Mouse (Mus musculus) midbrain, postnatal 0 days (tissue): ENCODE results near the gene Krtap2-4. TPM values are rescaled to one million over a fixed set of nuclear protein-coding genes. Genes with fewer than 3 reads are reported as not detected.
"Not testable (repeated sequence)": the region's sequence is repeated elsewhere in the genome, so short reads cannot be mapped to it uniquely, and the experiment has no call there.

Experiments used
- ATAC-seq: fragments of 200-750 bp; cut with Nextera tagmentation; 2 replicates; pipeline ENCODE4 v1.8.0; 2017; ENCODE audit warnings: moderate number of reproducible peaks, mild to moderate bottlenecking, moderate TSS enrichment, moderate library complexity; ENCODE audit not compliant: low FRiP score
- DNase-seq: peaks from one replicate; pipeline ENCODE4 v3.0.0-alpha.2; 2015; ENCODE audit warnings: low spot score
- H3K27ac ChIP-seq: fragments of 300-500 bp; sonication (generic); 2 replicates; pipeline ENCODE4 v1.5.1; 2014; ENCODE audit warnings: low read depth, mild to moderate bottlenecking, low read length, mixed read lengths
- H3K27me3 ChIP-seq: fragments of 300-500 bp; sonication (generic); 2 replicates; pipeline ENCODE4 v1.6.1; 2014; ENCODE audit warnings: low read length, control low read depth, mixed read lengths; ENCODE audit not compliant: insufficient read depth
- H3K36me3 ChIP-seq: fragments of 300-500 bp; sonication (generic); 2 replicates; pipeline ENCODE4 v1.6.1; 2014; ENCODE audit warnings: low read length, control low read depth, mixed read lengths; ENCODE audit not compliant: insufficient read depth
- H3K4me1 ChIP-seq: fragments of 300-500 bp; sonication (generic); 2 replicates; pipeline ENCODE4 v1.6.1; 2014; ENCODE audit warnings: mild to moderate bottlenecking, control low read depth, antibody characterized with exemption, low read length, mixed read lengths; ENCODE audit not compliant: insufficient read depth
- H3K4me2 ChIP-seq: fragments of 300-500 bp; sonication (generic); 2 replicates; pipeline ENCODE4 v1.6.1; 2014; ENCODE audit warnings: low read depth, mild to moderate bottlenecking, low read length, mixed read lengths; ENCODE audit not compliant: poor library complexity, severe bottlenecking
- H3K4me3 ChIP-seq: fragments of 300-500 bp; sonication (generic); 2 replicates; pipeline ENCODE4 v1.5.1; 2014; ENCODE audit warnings: low read depth, mild to moderate bottlenecking, low read length, moderate library complexity
- H3K9ac ChIP-seq: fragments of 300-500 bp; sonication (generic); replicated peaks from 2 replicates; pipeline ENCODE4 v1.6.1; 2014; ENCODE audit warnings: mild to moderate bottlenecking, low read length, moderate library complexity, mixed read lengths; ENCODE audit not compliant: poor library complexity, severe bottlenecking
- H3K9me3 ChIP-seq: fragments of 300-500 bp; sonication (generic); 2 replicates; pipeline ENCODE4 v1.6.1; 2016; ENCODE audit warnings: low read length, control low read depth
- CTCF ChIP-seq: IDR thresholded peaks from 2 replicates; pipeline ENCODE4 v1.5.1; 2016; ENCODE audit warnings: antibody characterized with exemption, mild to moderate bottlenecking
- WGBS: fragments of 180-500 bp; shearing (Covaris S2); extraction: QIAGEN DNeasy Blood & Tissue Kit; methylation state at CpG from one replicate; pipeline ENCODE4 v1.1.7; 2014; 5-methylcytosine and 5-hydroxymethylcytosine counted together
- polyA plus RNA-seq: library from polyadenylated mRNA; unstranded; fragments of >200 nt; fragmentation: Nextera tagmentation; extraction: Ambion mirVana; gene quantifications from 2 replicates; pipeline ENCODE4 v1.2.1, GENCODE M21; 2015
- total RNA-seq: library from RNA; depleted of rRNA; stranded (reverse); fragments of >200 nt; gene quantifications from 2 replicates; pipeline ENCODE4 v1.2.3, GENCODE M21; 2014

Gene Krtap2-4
- total and polyA plus RNA-seq, 2 experiments from 2014 or later = not detected

GRCm38 (mm10) chr11:99646444-99646843, 31.8 kb upstream of the Krtap2-4 start:
- no peaks in the 10 kb centered on the region for H3K27me3 ChIP-seq

GRCm38 (mm10) chr11:99644351-99644750, 29.7 kb upstream of the Krtap2-4 start:
- ATAC-seq (no peak), DNase-seq (peak; percentile 31)
- Histone ChIP-seq H3K4me3 (no peak overlapping the region), H3K4me2 (no peak overlapping the region), H3K36me3 (no peaks in the 10 kb centered on the region), H3K9ac (no peak overlapping the region), H3K27me3 (no peaks in the 10 kb centered on the region), H3K4me1 (no peaks in the 10 kb centered on the region), H3K27ac (no peak overlapping the region), H3K9me3 (no peaks in the 10 kb centered on the region)
- WGBS = 74% methylated on average over 3 of the region's 3 CpGs
- TF ChIP-seq CTCF = no peak

More at GRCm38 (mm10) chr11:99646444-99646843, 31.8 kb upstream of the Krtap2-4 start:
- Histone ChIP-seq H3K27ac (no peak overlapping the region), H3K4me3 (no peak overlapping the region), H3K4me2 (no peak overlapping the region), H3K4me1 (no peaks in the 10 kb centered on the region), H3K9ac (no peak overlapping the region), H3K9me3 (no peaks in the 10 kb centered on the region), H3K36me3 (no peaks in the 10 kb centered on the region)
- WGBS = 91% methylated on average over 15 of the region's 15 CpGs
- TF ChIP-seq CTCF = no peak
- ATAC-seq = no peak
- no peak for DNase-seq

- not testable (repeated sequence) for H3K27ac ChIP-seq, H3K9ac ChIP-seq, DNase-seq, H3K4me1 ChIP-seq, H3K36me3 ChIP-seq, H3K9me3 ChIP-seq, H3K4me2 ChIP-seq, ATAC-seq, H3K27me3 ChIP-seq, H3K4me3 ChIP-seq
- WGBS = 85% methylated on average over 9 of the region's 9 CpGs
Observed at GRCm38 (mm10) chr11:99643635-99644139, 29.0 kb upstream of the Krtap2-4 start, which contains the start of gene Krtap4-7. Gene Krtap4-7, minus strand, starts transcription at chr11:99644089.

- no peaks in the 10 kb centered on the region for H3K9me3 ChIP-seq
- WGBS = 41% methylated on average over 1 of the region's 1 CpGs
- no peak for ATAC-seq
- H3K4me3 ChIP-seq = no peak overlapping the region
- no peaks in the 10 kb centered on the region for H3K4me1 ChIP-seq
- H3K4me2 ChIP-seq = no peak overlapping the region
- H3K27me3 ChIP-seq = no peaks in the 10 kb centered on the region
- no peak overlapping the region for H3K9ac ChIP-seq
- TF ChIP-seq CTCF = no peak
- DNase-seq = no peak
- no peak overlapping the region for H3K27ac ChIP-seq
- H3K36me3 ChIP-seq = no peaks in the 10 kb centered on the region
Observed at GRCm38 (mm10) chr11:99640926-99641325, 26.3 kb upstream of the Krtap2-4 start.

GRCm38 (mm10) chr11:99637086-99637485, 22.4 kb upstream of the Krtap2-4 start:
- TF ChIP-seq CTCF = no peak
- H3K9ac ChIP-seq = no peak overlapping the region
- 54% methylated on average over 1 of the region's 1 CpGs for WGBS
- no peak for DNase-seq
- H3K27ac ChIP-seq = no peak overlapping the region
- H3K9me3 ChIP-seq = no peaks in the 10 kb centered on the region
- no peak overlapping the region for H3K4me2 ChIP-seq
- H3K4me1 ChIP-seq = no peaks in the 10 kb centered on the region
- ATAC-seq = no peak
- H3K36me3 ChIP-seq = no peaks in the 10 kb centered on the region
- no peak overlapping the region for H3K4me3 ChIP-seq
- no peaks in the 10 kb centered on the region for H3K27me3 ChIP-seq

- no peaks in the 10 kb centered on the region for H3K4me1 ChIP-seq
- H3K27ac ChIP-seq = no peak within 1 kb of the TSS
- no peak within 1 kb of the TSS for H3K9ac ChIP-seq
- H3K9me3 ChIP-seq = no peaks in the 10 kb centered on the region
- no peak within 1 kb of the TSS for H3K4me2 ChIP-seq
- no peaks in the 10 kb centered on the region for H3K27me3 ChIP-seq
- DNase-seq (no peak), ATAC-seq (no peak)
- WGBS = 35% methylated on average over 8 of the region's 8 CpGs
- H3K36me3 ChIP-seq = no peaks in the 10 kb centered on the region
- no peak within 1 kb of the TSS for H3K4me3 ChIP-seq
- TF ChIP-seq CTCF = no peak
Observed at GRCm38 (mm10) chr11:99634653-99635134, 20.0 kb upstream of the Krtap2-4 start, which contains the start of gene Krtap4-2. Gene Krtap4-2, minus strand, starts transcription at chr11:99635084.
